Mouse (Mus musculus): ENCODE data around the gene Atg10. TPM values are rescaled to one million over a fixed set of nuclear protein-coding genes. Genes with fewer than 3 reads are reported as not detected.
A peak's percentile ranks its signal among the peaks of the same experiment; 100 is the strongest.

Gene Atg10
- total and polyA plus RNA-seq, 2 experiments from 2014 or later = 6.7 to 41.8 TPM

DNA sequence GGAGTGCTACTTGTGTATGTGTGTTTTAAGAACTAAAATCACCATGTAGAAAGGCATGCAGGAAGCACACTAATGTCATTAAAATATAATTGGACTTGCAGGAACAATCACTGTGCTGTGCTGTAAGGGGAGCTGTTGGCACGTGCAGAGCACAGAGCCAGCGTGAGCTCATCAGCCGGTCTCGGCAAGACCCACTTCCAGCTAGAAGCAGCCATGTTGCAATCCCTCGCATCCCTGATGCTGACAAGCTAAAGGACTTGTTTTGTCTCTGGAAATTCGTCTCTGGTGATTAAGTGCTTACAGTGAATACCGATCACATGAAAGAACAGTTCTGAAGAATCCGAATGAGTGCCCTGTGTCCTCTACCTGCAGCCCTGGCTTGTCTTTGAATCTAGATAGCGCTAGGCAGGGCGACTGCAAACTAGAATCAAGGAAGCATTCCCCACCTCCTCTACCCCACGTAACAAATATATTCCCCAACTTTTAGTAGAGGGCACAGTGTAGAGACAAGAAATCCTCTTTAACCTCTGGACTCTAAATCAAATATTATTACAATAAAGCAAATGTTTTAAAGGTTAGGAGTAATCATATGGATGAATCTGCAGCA lies 184.5 kb downstream of the Atg10 start:
- DNase-seq (ENCODE audit: low spot score) (peak; percentile 69), ATAC-seq (ENCODE audit: insufficient read depth, low read depth) (peak; percentile 93)
- no peaks in the 10 kb centered on the region for H3K9me3 ChIP-seq (replicated peaks; ENCODE audit: control insufficient read depth, low read length)
- WGBS = 23% methylated on average over 11 of the region's 11 CpGs
- no peaks in the 10 kb centered on the region for H3K4me1 ChIP-seq (ENCODE audit: control insufficient read depth, insufficient read depth)
- no peak overlapping the region for H3K9ac ChIP-seq (replicated peaks; ENCODE audit: low read depth, low read length)
- TF ChIP-seq EP300 (IDR thresholded peaks at IDR 0.05; ENCODE audit: low read depth) = no peak
- TF ChIP-seq CTCF (IDR thresholded peaks at IDR 0.05; ENCODE audit: low read depth) = peak; percentile 76
- H3K4me2 ChIP-seq (ENCODE audit: low read depth, low read length) = peak overlapping the region; percentile 43
- peak overlapping the region; percentile 15 for H3K4me3 ChIP-seq (ENCODE audit: low read depth, low read length)
- no peaks in the 10 kb centered on the region for H3K36me3 ChIP-seq (replicated peaks; ENCODE audit: control insufficient read depth, insufficient read depth, low read length)
- H3K27me3 ChIP-seq (ENCODE audit: control insufficient read depth, insufficient read depth, low read length) = no peaks in the 10 kb centered on the region
- H3K27ac ChIP-seq (ENCODE audit: low read depth) = peak overlapping the region; percentile 19; the same call in 1 of the 2 replicates

DNA sequence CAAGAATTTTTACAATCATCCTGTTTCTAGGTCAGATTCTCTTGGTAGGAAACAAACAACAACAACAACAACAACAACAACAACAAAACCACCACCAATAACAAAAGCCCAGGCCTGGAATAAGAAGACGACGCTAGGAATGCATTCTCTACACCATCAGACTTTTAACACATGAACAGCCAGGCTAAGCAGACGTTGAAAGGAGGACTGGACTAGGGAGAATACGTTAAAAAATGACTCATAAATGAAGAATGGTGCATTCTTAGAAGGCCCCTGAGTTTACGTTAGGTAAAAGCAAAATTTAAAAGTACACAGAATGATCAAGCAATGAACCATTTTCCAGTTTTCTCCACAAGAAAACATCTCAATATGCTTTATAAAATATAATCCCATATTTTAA lies 185.1 kb downstream of the Atg10 start:
- Histone ChIP-seq H3K27ac (ENCODE audit: low read depth) (no peak overlapping the region), H3K9ac (replicated peaks; ENCODE audit: low read depth, low read length) (no peak overlapping the region), H3K27me3 (ENCODE audit: control insufficient read depth, insufficient read depth, low read length) (no peaks in the 10 kb centered on the region), H3K4me3 (ENCODE audit: low read depth, low read length) (no peak overlapping the region), H3K4me1 (ENCODE audit: control insufficient read depth, insufficient read depth) (no peaks in the 10 kb centered on the region), H3K4me2 (ENCODE audit: low read depth, low read length) (no peak overlapping the region), H3K9me3 (replicated peaks; ENCODE audit: control insufficient read depth, low read length) (no peaks in the 10 kb centered on the region), H3K36me3 (replicated peaks; ENCODE audit: control insufficient read depth, insufficient read depth, low read length) (no peaks in the 10 kb centered on the region)
- no peak for TF ChIP-seq EP300 (IDR thresholded peaks at IDR 0.05; ENCODE audit: low read depth)
- 55% methylated on average over 5 of the region's 5 CpGs for WGBS
- DNase-seq (ENCODE audit: low spot score) = no peak
- no peak for ATAC-seq (ENCODE audit: insufficient read depth, low read depth)

DNA sequence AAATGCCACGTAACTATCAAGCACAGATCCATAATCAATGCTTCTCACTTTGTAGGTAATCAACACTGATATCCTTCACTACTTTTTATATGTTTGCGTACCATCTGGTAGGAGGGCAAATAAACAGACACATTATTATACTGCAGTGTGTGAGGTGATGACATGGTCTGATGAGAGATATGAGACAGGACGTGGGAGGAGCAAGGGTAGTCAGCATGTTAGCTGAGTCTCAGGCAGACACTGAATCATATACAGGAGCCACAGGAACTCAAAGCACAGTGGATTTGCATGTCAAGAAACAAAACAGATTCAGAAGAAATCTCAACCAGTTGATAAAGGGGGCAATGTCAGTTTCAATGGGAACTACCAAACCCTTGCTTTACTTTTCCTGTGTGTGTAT lies 185.7 kb downstream of the Atg10 start:
- 61% methylated on average over 3 of the region's 3 CpGs for WGBS
- Histone ChIP-seq H3K4me3 (ENCODE audit: low read depth, low read length) (no peak overlapping the region), H3K27me3 (ENCODE audit: control insufficient read depth, insufficient read depth, low read length) (no peaks in the 10 kb centered on the region), H3K36me3 (replicated peaks; ENCODE audit: control insufficient read depth, insufficient read depth, low read length) (no peaks in the 10 kb centered on the region), H3K4me1 (ENCODE audit: control insufficient read depth, insufficient read depth) (no peaks in the 10 kb centered on the region), H3K9ac (replicated peaks; ENCODE audit: low read depth, low read length) (no peak overlapping the region), H3K9me3 (replicated peaks; ENCODE audit: control insufficient read depth, low read length) (no peaks in the 10 kb centered on the region), H3K27ac (ENCODE audit: low read depth) (no peak overlapping the region), H3K4me2 (ENCODE audit: low read depth, low read length) (no peak overlapping the region)
- no peak for TF ChIP-seq CTCF (IDR thresholded peaks at IDR 0.05; ENCODE audit: low read depth)
- TF ChIP-seq EP300 (IDR thresholded peaks at IDR 0.05; ENCODE audit: low read depth) = no peak
- ATAC-seq (ENCODE audit: insufficient read depth, low read depth) = no peak
- DNase-seq (ENCODE audit: low spot score) = no peak

DNA sequence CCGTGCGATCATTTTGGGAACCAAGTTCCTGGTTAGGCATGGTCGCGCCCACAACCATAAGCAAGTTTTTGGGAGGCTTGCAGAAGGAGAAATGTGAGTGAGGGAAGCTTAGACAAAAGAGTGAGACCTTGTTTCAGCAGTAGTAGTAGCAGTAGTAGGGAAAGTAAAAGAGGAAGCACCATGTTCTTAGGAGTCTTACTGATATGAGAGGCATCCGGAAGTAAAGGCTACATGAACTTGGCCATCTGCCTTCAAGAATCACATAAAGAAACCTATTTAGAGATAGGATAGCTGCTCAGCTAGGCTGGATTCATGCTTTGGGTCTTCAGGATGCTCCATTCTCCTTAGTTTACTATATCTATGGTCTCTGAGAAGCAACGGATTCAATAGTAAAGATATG lies 186.4 kb downstream of the Atg10 start:
- Histone ChIP-seq H3K27me3 (ENCODE audit: control insufficient read depth, insufficient read depth, low read length) (no peaks in the 10 kb centered on the region), H3K9ac (replicated peaks; ENCODE audit: low read depth, low read length) (no peak overlapping the region), H3K36me3 (replicated peaks; ENCODE audit: control insufficient read depth, insufficient read depth, low read length) (no peaks in the 10 kb centered on the region), H3K4me1 (ENCODE audit: control insufficient read depth, insufficient read depth) (no peaks in the 10 kb centered on the region), H3K9me3 (replicated peaks; ENCODE audit: control insufficient read depth, low read length) (no peaks in the 10 kb centered on the region), H3K27ac (ENCODE audit: low read depth) (no peak overlapping the region), H3K4me2 (ENCODE audit: low read depth, low read length) (no peak overlapping the region), H3K4me3 (ENCODE audit: low read depth, low read length) (no peak overlapping the region)
- ATAC-seq (ENCODE audit: insufficient read depth, low read depth) (no peak), DNase-seq (ENCODE audit: low spot score) (no peak)
- WGBS = 82% methylated on average over 6 of the region's 6 CpGs
- TF ChIP-seq CTCF (IDR thresholded peaks at IDR 0.05; ENCODE audit: low read depth) (no peak), EP300 (IDR thresholded peaks at IDR 0.05; ENCODE audit: low read depth) (no peak)

DNA sequence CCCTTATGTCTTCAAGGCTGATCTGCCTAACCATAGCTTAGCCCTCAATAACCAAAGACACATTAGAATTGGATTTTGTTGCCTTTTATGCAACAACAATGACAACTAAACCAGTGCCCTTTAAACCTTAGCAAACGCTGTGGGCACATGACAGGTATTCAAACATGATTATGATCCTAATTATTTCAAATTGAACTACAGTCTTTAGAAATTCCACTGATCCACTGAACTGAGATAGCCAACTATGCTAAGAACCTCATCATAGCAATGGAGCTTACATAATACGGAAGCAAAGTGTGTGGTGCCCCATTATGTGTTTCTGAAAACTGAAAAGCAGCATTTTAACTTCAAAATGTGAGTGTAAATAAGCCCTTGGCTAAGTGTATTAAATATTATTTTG lies 191.9 kb downstream of the Atg10 start:
- H3K4me3 ChIP-seq (ENCODE audit: low read depth, low read length) = no peak overlapping the region
- no peaks in the 10 kb centered on the region for H3K36me3 ChIP-seq (replicated peaks; ENCODE audit: control insufficient read depth, insufficient read depth, low read length)
- no peak overlapping the region for H3K9ac ChIP-seq (replicated peaks; ENCODE audit: low read depth, low read length)
- ATAC-seq (ENCODE audit: insufficient read depth, low read depth) (no peak), DNase-seq (ENCODE audit: low spot score) (no peak)
- H3K9me3 ChIP-seq (replicated peaks; ENCODE audit: control insufficient read depth, low read length) = no peaks in the 10 kb centered on the region
- no peaks in the 10 kb centered on the region for H3K27me3 ChIP-seq (ENCODE audit: control insufficient read depth, insufficient read depth, low read length)
- H3K4me2 ChIP-seq (ENCODE audit: low read depth, low read length) = no peak overlapping the region
- no peaks in the 10 kb centered on the region for H3K4me1 ChIP-seq (ENCODE audit: control insufficient read depth, insufficient read depth)
- no peak overlapping the region for H3K27ac ChIP-seq (ENCODE audit: low read depth)
- no peak for TF ChIP-seq EP300 (IDR thresholded peaks at IDR 0.05; ENCODE audit: low read depth)
- TF ChIP-seq CTCF (IDR thresholded peaks at IDR 0.05; ENCODE audit: low read depth) = no peak
- WGBS = 87% methylated on average over 2 of the region's 2 CpGs

DNA sequence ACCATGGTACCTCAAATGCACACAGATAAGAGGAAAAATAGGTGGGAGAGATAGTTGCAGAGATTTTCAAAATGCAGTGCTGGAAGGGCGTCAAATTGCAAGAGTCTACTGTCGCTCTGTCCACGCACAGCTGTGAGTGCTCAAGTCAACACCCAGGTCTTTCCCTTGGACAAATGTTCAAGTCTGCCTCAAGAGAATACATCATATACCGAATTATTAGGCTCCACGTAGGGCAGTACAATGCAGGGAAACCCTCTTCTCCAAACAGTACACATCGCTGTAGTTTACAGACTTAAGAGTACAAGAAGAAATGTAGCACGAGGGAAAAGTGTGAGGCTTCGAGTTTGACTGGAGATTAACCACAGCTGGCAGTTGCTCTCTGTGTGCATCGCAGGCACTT lies 200.3 kb downstream of the Atg10 start:
- DNase-seq (ENCODE audit: low spot score) = no peak
- no peaks in the 10 kb centered on the region for H3K36me3 ChIP-seq (replicated peaks; ENCODE audit: control insufficient read depth, insufficient read depth, low read length)
- no peak for ATAC-seq (ENCODE audit: insufficient read depth, low read depth)
- 76% methylated on average over 9 of the region's 9 CpGs for WGBS
- no peaks in the 10 kb centered on the region for H3K4me1 ChIP-seq (ENCODE audit: control insufficient read depth, insufficient read depth)
- no peaks in the 10 kb centered on the region for H3K27me3 ChIP-seq (ENCODE audit: control insufficient read depth, insufficient read depth, low read length)
- TF ChIP-seq EP300 (IDR thresholded peaks at IDR 0.05; ENCODE audit: low read depth) = no peak
- TF ChIP-seq CTCF (IDR thresholded peaks at IDR 0.05; ENCODE audit: low read depth) = no peak
- H3K9me3 ChIP-seq (replicated peaks; ENCODE audit: control insufficient read depth, low read length) = no peaks in the 10 kb centered on the region
- no peak overlapping the region for H3K4me2 ChIP-seq (ENCODE audit: low read depth, low read length)
- no peak overlapping the region for H3K4me3 ChIP-seq (ENCODE audit: low read depth, low read length)
- no peak overlapping the region for H3K9ac ChIP-seq (replicated peaks; ENCODE audit: low read depth, low read length)
- no peak overlapping the region for H3K27ac ChIP-seq (ENCODE audit: low read depth)

Measured in heart, postnatal 0 days (tissue).